Mouse (Mus musculus) kidney, adult 11 months (tissue): Measurements from ENCODE around the gene Rab37.
A peak's percentile ranks its signal among the peaks of the same experiment; 100 is the strongest.

Source experiments
- DNase-seq: peaks from one replicate; pipeline ENCODE4 v3.0.0; 2022

Rab37 gene

GRCm38 (mm10) chr11:115138597-115139262, 47.5 kb downstream of the Rab37 start:
- DNase-seq: no peak

GRCm38 (mm10) chr11:115141970-115142369, 50.7 kb downstream of the Rab37 start:
- DNase-seq: no peak

- no peak for DNase-seq
Observed at GRCm38 (mm10) chr11:115147813-115148212, 56.6 kb downstream of the Rab37 start.

- DNase-seq: no peak
Observed at GRCm38 (mm10) chr11:115150741-115151254, 59.6 kb downstream of the Rab37 start.

- DNase-seq: peak; percentile 59
Observed at GRCm38 (mm10) chr11:115151755-115152429, 60.7 kb downstream of the Rab37 start.

GRCm38 (mm10) chr11:115153088-115153487, 61.9 kb downstream of the Rab37 start:
- DNase-seq: no peak

GRCm38 (mm10) chr11:115153699-115154292, 62.6 kb downstream of the Rab37 start:
- DNase-seq: peak; percentile 81

- no peak for DNase-seq
Observed at GRCm38 (mm10) chr11:115155053-115155634, 63.9 kb downstream of the Rab37 start.

GRCm38 (mm10) chr11:115157933-115158719, 66.9 kb downstream of the Rab37 start:
- DNase-seq: no peak

GRCm38 (mm10) chr11:115160016-115160797, 69.0 kb downstream of the Rab37 start:
- DNase-seq: peak; percentile 93

GRCm38 (mm10) chr11:115160883-115161577, 69.8 kb downstream of the Rab37 start:
- peak; percentile 58 for DNase-seq

- DNase-seq: no peak
Observed at GRCm38 (mm10) chr11:115161578-115162204, 70.5 kb downstream of the Rab37 start.

- DNase-seq: peak; percentile 21
Observed at GRCm38 (mm10) chr11:115162205-115162601, 71.0 kb downstream of the Rab37 start.

GRCm38 (mm10) chr11:115162832-115163480, 71.7 kb downstream of the Rab37 start, which contains the start of gene Slc9a3r1:
Slc9a3r1 (plus strand) TSS chr11:115163341.
- peak; percentile 99 for DNase-seq

GRCm38 (mm10) chr11:115163568-115164150, 72.4 kb downstream of the Rab37 start:
- DNase-seq: no peak

- DNase-seq: peak; percentile 78
Observed at GRCm38 (mm10) chr11:115164341-115164975, 73.2 kb downstream of the Rab37 start.

- peak; percentile 94 for DNase-seq
Observed at GRCm38 (mm10) chr11:115164976-115165374, 73.7 kb downstream of the Rab37 start.

- no peak for DNase-seq
Observed at GRCm38 (mm10) chr11:115166776-115167175, 75.5 kb downstream of the Rab37 start.

GRCm38 (mm10) chr11:115167631-115168249, 76.5 kb downstream of the Rab37 start:
- DNase-seq: no peak
